Mouse (Mus musculus) lung, adult 2 months (tissue): ENCODE data around the gene Trappc13.

Source experiments
- CTCF ChIP-seq: fragments of 200-500 bp; IDR thresholded peaks from 2 replicates; pipeline ENCODE4 v1.5.1; 2011; ENCODE audit warnings: mild to moderate bottlenecking, low read length, control low read depth; ENCODE audit not compliant: insufficient read depth
- POLR2A ChIP-seq: fragments of 200-500 bp; IDR thresholded peaks from 2 replicates; pipeline ENCODE4 v1.6.1; 2011; ENCODE audit warnings: low read depth, mild to moderate bottlenecking, control low read depth, low read length, borderline replicate concordance; ENCODE audit errors: extremely low read depth

DNA sequence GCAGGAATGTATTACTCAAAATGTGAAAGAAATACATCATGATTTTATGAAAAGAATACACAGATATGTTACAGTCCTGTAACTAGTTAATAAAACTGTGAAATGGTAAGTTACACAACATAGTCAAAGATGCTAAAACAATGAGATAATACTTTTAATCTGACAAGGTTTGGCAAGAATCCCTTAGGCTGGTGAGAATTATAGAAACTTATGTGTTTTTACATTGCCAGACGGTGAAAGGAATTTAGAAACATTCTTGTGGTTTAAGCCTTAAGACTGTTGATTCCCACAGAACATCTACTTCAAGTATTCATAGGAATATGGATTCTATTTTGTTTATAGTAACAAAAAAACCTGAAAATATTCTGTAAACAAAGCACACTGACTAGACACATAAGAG, 22.6 kb downstream of the Trappc13 start:
- TF ChIP-seq CTCF: no peak
- no peak for TF ChIP-seq POLR2A
